Mouse (Mus musculus): ENCODE measurements around the gene Zfp94.
"Not testable (repeated sequence)": the region's sequence is repeated elsewhere in the genome, so short reads cannot be mapped to it uniquely, and the experiment has no call there.

Zfp94 gene

DNA sequence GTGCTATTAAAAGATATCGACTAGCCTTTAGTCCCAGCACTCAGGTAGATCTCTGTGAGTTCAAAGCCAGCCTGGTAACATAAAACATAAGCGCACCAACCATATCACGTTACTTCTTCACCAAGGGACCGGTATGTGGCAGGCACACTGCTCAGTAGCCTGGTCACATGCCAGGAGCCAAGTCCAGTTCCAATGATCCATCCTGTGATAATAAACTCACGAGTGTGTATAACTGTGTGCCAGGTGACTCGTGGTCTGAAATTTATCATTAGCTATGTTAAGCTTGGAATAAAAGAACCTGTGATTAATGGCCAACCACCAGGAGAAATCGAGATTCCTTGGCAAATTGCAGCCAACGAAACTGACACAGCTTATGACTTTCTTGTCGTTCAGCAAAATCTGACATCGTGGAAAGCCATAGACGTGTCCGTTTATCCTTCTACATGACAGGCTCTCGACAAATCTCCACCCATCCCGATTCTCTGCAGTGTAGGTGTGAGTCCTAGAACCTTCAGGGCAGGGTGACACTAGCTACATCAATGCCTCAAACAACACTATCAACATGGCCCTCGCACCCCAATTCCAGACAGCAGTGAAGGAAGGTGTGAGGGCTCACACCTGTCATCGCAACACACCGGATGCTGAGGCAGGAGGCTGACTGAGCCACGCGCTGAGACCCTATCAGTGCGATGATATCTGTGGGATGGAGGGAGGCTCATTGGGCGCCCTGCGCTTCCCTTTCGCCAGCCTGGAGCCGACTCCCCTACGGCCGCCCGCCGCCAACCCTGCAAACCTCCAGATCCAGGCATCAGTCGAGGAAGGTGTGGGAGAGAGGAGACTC lies 520 bp downstream of the Zfp94 start:
- peak; percentile 21 for DNase-seq

DNA sequence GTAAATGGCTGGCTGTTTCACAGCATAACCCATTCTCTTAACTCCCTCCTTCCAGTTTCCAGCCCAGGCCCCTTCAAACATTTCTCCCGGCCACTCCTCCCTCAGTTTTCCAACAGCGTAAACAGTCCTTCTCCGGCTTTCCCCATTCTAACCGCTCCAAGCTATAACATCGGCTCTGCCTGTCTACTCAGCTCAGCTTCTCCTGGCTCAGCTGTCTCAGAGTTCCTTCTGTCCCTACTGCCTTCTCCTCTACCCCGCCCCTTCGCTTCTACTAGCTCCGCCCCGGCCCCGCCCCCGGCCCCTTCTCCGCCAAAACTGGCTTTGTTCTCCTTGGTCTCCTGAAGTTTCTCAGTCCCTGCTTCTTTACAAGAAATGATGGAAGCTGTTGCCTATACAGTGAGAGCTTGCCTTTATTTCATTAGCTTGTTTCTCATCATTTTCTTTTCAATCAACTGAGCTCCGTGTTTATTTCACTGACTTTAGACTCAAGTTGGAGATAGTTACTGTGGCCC lies 15.6 kb downstream of the Zfp94 start, which contains the start of gene Zfp61:
Zfp61 (minus strand) TSS at position 462 of the 512 bp plus-strand sequence.
- DNase-seq = no peak

DNA sequence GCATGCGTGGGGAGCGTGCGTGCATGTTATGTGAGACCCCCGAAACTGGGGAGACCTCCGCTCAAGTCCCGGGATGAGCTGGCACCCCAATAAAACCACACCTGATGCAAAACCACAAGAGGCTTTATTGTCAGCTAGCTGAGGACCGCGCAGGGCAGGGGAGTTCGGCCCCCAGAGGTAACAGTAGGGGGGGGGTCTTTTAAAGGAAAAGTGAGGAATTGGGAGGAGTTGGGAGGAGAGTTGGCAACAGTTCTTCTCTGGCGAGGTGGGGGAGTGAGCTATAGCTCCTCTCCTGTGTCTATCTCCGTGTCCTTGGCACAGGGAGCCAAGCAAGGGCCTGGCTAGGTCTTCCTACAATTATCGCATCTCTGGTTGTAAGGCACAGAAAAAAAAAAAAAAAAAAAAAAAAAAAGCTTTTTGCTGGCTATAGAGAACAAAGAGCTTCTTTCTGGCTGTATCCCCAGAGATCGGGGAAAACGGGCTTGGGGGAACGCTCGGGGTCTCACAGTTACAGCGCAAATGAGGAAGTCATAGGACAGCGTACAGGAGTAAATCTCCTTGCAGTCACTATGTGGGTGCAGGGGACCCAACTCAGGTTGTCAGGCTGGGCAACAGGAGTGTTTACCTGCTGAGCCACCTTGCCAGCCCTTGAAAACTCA lies 16.5 kb downstream of the Zfp94 start:
- DNase-seq = peak; percentile 21

DNA sequence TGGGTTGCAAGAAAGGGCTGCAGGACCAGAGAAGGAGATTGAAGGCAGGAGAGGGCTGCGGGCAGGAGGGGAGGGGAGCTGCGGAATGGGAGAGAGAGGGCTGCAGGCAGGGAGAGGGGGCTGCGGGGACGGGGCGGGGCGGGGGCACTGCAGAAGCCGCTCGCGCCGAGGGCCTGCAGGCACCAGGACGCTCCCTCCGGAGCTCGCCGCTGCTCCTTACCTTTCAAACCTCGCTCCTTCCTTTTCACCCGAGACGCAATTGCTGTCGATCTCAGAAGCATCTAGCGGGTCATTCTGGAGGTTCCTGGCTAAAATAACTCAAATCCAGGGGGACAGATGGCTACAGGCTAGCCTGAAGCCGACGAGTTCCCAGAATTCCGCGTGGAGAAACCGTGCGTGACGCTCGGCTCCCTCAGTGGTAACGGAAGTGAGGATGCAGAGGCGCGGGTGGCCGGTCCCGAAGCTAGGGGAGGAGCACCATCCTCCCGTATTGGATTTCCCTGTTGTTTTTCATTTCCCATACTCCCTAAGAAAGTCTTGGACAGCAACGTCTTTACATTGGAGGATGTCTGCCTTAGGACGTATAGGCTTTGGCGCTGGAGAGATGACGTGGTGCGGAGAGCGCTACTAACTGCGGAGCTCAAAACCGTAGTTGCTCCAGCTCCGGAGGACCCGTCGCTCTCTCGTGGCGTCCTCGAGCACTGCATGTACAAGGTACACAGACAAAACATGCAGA lies 17.3 kb downstream of the Zfp94 start:
- peak; percentile 92 for DNase-seq

DNA sequence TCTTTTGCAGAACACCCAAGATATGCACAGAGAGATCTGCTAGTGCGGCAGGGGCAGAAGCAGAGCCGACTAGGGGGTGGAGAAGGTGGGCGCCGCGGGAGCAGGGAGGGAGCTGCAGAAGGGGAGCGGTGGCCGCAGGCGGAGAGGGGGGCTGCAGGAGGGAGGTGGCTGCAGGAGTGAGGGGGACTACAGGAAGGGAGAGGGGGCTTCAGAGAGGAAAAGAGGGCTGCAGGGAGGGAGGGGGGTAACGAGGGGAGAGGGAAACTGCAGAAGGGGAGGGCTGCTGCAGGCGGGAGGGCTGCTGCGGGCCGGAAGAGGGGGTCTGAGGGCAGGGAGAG lies 17.9 kb downstream of the Zfp94 start:
- DNase-seq = no peak

DNA sequence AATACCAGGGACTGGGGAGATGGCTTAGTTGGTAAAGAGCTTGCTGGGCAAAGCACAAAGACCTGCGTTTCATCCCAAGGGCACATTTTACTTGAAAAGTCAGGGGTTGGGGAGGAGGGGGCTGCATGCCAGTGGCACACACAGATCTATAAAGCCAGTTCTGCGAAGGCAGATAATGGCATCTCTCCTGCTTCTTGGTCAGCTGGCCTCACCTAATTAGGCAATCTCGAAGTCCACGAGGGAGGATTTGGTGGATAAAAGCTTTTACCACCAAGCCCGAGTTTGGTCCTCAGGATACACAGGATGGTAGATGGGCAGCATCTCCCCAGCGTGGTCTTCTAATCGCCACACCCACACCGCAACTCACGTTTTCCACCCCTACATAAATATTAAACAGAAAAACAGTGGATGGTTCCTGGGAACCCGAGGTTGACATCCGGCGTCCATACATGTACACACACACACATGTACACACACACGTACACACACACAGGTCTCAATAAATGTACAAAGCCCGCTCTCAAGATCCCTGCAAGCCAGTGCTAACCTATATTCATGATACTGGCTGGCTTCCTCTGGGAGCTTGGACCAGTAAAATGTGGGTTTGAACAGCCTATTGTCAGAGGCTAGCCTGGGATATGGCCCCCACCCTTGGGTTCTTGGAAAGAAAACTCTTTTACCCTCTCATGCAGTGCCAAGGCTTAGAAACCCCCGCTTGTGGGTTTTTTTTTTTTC lies 18.9 kb downstream of the Zfp94 start:
- DNase-seq = no peak

DNA sequence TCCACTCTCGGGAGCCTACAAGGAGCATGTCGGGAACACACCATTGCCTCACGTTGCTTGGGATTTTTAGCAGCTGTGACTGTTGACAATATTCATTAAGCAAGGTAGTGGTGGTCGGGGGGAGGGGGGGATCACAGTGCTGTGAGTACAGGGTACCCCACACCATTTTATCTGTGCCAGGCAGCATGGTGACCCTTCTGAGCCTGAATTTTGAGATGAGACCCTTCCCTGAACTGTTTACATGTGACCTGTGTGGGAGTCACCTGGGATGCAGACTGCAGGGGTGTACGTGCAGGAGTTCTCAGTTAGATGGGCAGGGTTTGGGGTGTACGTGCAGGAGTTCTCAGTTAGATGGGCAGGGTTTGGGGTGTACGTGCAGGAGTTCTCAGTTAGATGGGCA lies 20.1 kb downstream of the Zfp94 start:
- DNase-seq = no peak

DNA sequence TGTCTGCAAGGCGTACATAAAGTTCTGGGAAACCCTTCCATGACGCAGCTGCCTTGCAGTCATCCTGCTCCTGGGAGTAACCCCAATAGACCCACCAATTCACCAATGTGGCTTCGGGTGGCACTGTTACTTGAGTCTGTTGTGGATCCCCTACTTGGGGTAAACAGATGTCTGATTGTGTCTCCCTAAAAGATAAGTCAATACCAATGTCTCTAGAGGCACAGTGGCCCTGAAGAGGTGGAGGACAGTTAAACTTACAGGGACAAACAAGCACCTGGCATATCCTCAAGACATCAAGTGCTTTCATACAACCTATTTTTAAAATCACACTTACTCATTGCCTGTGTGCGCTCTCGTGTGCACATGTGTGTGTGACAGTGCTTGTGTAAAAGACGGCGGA lies 21.1 kb downstream of the Zfp94 start:
- DNase-seq = no peak

DNA sequence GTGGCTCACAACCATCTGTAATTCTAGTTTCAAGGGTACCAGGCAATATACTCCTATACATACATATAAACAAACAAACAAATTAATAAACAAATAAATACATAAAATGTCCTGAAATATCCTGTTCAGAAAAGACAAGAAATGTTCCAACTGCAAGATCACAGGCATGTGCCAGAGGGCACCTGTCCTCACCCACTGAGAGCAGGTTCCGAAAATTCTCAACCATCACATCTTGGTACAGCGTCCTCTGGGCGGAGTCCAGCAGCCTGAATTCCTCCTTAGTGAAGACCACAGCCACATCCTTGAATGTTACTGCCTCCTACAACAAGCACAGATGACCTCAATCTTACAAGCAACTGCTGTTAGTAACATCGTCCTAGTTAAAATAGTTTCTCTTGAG lies 21.7 kb downstream of the Zfp94 start:
- no peak for DNase-seq

DNA sequence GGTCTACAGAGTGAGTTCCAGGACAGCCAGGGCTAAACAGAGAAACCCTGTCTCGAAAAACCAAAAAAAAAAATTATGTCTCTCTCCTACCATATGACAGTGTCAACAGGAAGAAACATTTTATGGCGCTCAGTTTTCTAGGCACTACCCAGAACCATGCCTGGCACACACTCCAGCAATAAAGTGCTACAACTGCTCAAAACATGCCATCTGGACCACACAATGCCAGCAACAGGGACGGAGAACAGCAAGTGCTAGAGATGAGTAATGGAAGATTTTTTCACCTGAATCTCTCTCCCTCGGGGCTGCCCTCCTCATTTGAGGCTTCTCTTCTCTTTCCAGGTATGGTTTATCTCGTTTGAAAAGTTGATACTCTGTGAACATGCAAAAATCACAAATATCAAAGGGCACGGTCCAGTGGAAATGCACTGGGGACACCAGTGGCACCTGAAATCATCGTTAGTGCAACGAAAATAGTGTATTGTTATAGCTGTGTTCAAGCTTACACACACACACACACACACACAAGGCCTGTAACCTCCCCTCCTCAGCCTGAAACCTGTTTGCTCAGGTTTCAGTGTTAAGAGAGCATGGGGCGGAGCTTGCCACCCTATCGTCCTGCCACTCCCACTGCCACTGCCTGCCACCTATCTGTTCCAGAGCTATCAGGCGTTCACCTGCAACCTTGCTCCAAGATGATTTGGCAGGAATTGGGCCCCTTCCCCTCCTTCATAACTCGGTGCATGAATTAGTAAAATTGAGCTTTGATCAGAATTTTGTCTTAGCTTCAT lies 23.2 kb downstream of the Zfp94 start:
- peak; percentile 38 for DNase-seq

DNA sequence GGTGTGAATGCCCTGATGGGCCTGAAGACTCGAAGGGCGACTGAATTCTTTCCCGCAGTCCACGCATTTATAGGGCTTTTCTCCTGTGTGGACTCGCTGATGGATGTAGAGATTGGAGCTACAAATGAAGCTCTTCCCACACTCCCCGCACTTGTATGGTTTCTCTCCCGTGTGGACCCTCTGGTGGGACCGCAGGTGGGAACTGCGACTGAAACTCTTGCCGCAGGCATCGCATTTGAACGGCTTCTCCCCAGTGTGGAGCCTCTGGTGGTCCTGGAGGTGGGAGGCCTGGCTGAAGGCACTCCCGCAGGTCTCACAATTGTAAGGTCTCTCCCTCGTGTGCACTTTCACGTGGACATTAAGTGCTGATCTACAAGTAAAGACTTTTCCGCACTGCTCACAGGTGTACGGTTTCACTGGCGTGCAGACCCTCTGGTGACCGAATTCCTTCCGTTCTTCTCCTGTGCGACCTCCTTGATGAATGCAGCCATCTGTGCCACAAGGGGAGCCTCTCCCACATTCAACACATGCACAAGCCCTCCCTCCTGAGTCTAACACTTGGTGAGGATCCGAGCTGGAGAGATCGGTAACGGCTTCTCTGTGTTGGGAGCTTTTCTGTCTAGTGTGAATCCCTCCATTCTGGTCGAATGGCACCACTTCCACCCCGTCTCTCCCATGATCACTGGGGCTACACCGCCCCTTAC lies 24.9 kb downstream of the Zfp94 start:
- DNase-seq = no peak

DNA sequence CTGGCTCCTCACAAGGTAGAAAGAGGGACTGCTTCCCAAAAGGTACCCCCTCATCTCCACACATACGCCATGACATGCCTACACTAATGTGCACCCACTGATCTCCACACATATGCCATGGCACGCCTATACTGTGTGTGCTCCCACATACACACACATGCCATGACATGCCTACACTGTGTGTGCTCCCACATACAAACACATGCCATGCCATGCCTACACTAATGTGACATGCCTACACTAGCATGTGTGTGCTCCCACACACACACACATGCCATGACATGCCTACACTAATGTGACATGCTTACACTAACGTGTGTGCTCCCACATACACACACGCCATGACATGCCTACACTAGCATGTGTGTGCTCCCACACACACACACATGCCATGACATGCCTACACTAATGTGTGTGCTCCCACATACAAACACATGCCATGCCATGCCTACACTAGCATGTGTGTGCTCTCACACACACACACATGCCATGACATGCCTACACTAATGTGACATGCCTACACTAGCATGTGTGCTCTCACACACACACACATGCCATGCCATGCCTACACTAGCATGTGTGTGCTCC lies 26.3 kb downstream of the Zfp94 start:
- DNase-seq = no peak

DNA sequence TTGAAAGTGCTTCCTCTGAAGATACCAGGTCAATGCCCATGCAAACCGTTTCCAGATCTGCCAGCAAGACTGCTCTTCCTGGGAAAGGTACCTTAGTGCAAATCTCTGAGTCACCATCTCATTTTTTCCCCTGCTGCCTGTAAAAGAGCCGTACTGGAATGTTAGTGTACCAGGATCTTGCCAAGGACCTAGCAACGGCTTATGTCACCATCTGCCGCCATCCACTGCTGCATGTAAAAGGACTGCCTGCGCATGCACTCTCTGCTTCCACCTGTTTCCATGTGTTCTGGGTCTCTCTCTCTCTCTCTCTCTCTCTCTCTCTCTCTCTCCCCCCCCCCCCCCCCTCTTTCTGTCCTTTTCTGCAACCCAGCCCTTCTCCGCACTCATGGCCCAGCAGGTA lies 28.0 kb downstream of the Zfp94 start:
- DNase-seq = peak; percentile 60

DNA sequence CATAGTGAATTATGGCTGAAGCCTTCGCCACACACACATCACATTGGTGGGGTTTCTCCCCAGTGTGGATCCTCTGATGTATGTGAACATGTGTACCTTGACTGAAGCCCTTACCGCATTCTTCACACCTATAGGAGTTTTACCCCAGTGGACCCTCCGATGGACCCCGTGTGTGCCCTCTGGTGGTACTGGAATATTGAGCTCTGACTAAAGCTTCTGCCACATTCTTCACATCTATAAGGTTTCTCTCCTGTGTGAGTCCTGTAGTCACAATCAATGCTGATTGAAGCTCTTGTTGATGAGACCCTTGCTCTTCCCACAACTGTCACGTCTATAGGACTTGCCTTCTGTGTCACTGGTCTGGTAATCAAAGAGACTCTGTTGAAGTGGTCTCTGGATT lies 28.8 kb downstream of the Zfp94 start:
- no peak for DNase-seq

DNA sequence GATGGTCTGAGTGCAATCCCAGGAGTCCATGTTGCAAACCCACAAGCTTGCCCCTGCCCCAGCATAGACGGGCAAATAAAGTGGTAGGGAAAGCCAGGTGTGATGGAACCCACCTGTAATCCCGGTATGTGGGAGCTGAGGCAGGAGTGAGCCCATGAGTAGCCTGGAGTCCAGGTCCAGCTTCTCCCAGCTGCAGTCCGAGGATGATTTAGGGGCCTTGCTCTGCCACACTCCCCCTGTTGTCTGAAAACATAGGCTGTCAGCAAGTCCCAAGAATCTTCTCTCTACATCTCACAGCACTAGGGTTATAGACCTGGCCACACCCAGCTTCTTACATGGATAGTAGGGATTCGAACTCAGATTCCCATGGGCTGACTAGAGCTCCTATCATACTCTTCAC lies 29.6 kb downstream of the Zfp94 start:
- no peak for DNase-seq

DNA sequence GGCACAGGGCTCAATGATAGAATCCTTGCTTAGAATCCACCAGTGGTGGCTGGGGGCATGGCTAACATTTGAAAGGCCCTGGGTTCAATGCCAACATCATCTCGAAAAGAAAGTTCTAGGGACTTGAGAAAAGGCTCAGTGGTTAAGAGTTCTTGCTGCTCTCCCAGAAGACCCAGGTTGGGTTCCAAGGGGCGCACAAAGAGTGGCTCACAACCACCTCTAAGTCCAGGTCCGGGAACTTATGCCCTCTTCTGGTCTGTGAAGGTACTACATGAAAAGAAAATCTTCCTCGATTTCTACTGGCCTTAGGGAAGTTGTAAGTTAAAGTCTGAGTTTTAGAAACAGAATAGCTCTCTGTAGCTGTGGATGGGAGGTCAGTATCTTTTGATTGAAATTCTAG lies 30.4 kb downstream of the Zfp94 start:
- DNase-seq = no peak

DNA sequence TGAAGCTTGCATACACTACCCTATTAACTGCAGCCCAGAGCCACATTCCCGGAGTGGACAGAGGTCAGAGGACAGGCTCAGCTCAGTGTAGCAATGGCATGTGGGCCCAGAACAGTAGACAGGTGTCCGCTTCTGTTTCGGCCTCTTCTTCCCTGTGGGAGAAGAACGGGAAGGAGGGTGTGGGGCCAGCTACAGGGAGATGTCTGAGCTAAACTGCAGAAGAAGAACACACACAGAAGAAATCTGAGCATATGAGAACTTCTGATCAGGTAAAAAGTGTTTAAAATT lies 35.7 kb downstream of the Zfp94 start:
- DNase-seq = no peak

DNA sequence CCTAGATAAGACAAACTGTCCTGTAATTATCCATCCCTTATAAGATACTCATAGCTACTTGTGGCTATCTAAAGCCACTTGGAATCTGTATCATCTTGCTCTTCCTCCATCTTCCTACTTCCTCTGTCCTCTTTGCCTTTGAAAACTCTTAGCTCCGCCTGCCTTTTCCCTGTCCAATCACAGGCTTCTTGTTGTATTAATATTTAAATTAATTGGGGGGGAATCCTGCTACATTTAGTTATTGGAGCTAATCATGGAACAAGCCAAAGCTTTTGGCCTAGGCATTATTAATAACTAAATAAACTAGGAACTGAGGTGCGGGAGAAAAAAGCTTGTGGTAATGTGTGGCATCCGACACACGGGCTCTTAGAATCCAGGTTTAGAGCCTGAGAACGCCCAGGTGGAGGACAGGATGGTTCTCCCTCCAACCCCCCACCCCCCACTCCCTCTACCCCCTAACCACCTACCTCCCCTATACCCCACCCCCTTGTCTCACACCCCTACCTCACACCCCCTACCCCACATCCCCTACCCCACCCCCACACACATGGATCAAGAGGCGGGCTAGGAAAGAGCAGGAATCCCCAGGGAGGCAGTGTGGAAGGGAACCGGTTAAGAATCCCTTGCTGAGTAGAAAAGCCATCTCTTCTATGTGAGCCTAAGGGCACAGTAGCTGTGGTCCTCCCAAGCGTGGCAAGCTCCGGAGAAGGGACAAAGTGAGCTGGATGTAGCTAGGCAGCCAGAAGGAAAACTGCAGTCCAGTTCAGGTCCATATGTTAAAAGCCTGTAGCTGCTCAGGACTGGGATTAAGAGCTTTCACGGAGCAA lies 36.2 kb downstream of the Zfp94 start:
- DNase-seq = no peak

DNA sequence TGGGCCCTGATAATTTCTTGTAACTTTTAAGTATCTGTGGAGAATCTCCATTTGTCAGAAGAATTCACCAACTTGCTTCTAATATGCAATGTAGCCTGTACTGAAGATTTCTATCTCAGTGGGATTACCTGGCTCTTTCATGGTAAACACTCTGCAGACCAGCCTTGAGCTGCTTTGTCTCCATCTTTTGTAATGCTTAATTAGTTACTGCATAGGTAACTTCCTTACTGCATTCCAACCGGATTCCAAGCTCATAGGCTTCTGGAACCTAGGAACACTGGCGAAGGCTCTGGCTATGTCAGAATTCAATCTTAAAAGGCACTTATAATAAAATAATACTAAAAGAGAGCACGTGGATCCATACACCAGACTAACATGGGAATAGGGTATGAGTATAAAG lies 37.7 kb downstream of the Zfp94 start:
- DNase-seq = not testable (repeated sequence)

DNA sequence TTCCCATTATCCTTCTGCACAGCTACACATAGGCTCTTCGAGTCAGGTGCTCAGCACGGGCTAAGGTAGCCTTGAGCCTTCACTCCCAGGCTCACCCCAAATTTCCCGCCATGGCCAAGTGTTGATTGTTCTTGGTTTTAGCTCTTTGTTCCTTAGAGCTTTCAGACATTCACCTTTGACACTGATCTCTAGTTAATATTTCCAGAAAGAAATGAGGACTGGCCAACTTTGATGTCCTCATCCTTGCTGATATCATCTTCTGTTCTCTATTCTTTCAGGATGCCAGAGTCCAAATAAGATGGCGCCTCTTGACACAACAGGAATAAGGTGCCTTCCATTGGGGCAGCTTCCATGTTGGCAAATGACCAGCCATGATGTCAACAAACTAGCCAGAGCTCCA lies 42.0 kb downstream of the Zfp94 start:
- DNase-seq = no peak
